Mouse (Mus musculus) myocyte (in vitro differentiated cells): ENCODE data around the gene Dach1.

Experiments
- CEBPB ChIP-seq: IDR thresholded peaks from 2 replicates; pipeline ENCODE4 v1.6.1; 2011; ENCODE audit warnings: mild to moderate bottlenecking, moderate library complexity; ENCODE audit not compliant: poor library complexity, insufficient read depth, severe bottlenecking
- E2F4 ChIP-seq: IDR thresholded peaks from one replicate; pipeline ENCODE4 v1.6.1; 2011; ENCODE audit warnings: mild to moderate bottlenecking, control low read depth, moderate library complexity; ENCODE audit not compliant: insufficient read depth
- MAX ChIP-seq: IDR thresholded peaks from one replicate; pipeline ENCODE4 v1.6.1; 2011; ENCODE audit warnings: low read depth, mild to moderate bottlenecking, control low read depth
- MYOD1 ChIP-seq, 3 experiments: IDR thresholded peaks; one replicate each; pipeline ENCODE4 v1.6.1; 2011; ENCODE audit warnings: control low read depth in 2 of 3, low read depth in 2 of 3, mild to moderate bottlenecking in 2 of 3, moderate library complexity in 1 of 3; ENCODE audit not compliant: insufficient read length in 2 of 3, control insufficient read depth in 1 of 3
- MYOG ChIP-seq, 3 experiments: IDR thresholded peaks; one replicate each; pipeline ENCODE4 v1.6.1; 2011; ENCODE audit warnings: control low read depth in 2 of 3, low read depth in 2 of 3, mild to moderate bottlenecking in 2 of 3; ENCODE audit not compliant: insufficient read length in 2 of 3, control insufficient read depth in 1 of 3, insufficient read depth in 1 of 3
- POLR2A ChIP-seq: IDR thresholded peaks from one replicate; pipeline ENCODE4 v1.6.1; 2011; ENCODE audit warnings: low read depth, mild to moderate bottlenecking, control low read depth, moderate library complexity; ENCODE audit not compliant: insufficient read length
- POLR2AphosphoS2 ChIP-seq: IDR thresholded peaks from one replicate; pipeline ENCODE4 v1.6.1; 2011; ENCODE audit warnings: low read depth, control low read depth; ENCODE audit not compliant: insufficient read length
- TCF3 ChIP-seq: IDR thresholded peaks from one replicate; pipeline ENCODE4 v1.6.1; 2011; ENCODE audit warnings: low read depth, control low read depth; ENCODE audit not compliant: insufficient read length
- USF1 ChIP-seq: IDR thresholded peaks from one replicate; pipeline ENCODE4 v1.6.1; 2011; ENCODE audit warnings: low read depth, mild to moderate bottlenecking, control low read depth, moderate library complexity

- TF ChIP-seq TCF3 (no peak), POLR2AphosphoS2 (no peak), MYOD1 (IDR thresholded peaks at IDR 0.05; ENCODE audit: control insufficient read depth in 1 of 3, insufficient read length in 2 of 3, low read depth in 2 of 3) (no peak), POLR2A (no peak), CEBPB (no peak), MYOG (IDR thresholded peaks at IDR 0.05; ENCODE audit: control insufficient read depth in 1 of 3, insufficient read depth in 1 of 3, insufficient read length in 2 of 3, low read depth in 2 of 3) (no peak), USF1 (no peak), E2F4 (no peak), MAX (no peak)
Measured at GRCm38 (mm10) chr14:97774135-97774767, 395.3 kb downstream of the Dach1 start.
